Mouse (Mus musculus) lung, postnatal 25 days (tissue): ENCODE measurements around the gene Crabp2.

Experiments used
- DNase-seq: peaks from one replicate; pipeline ENCODE4 v3.0.0; 2022; ENCODE audit warnings: low spot score

Crabp2 gene

DNA sequence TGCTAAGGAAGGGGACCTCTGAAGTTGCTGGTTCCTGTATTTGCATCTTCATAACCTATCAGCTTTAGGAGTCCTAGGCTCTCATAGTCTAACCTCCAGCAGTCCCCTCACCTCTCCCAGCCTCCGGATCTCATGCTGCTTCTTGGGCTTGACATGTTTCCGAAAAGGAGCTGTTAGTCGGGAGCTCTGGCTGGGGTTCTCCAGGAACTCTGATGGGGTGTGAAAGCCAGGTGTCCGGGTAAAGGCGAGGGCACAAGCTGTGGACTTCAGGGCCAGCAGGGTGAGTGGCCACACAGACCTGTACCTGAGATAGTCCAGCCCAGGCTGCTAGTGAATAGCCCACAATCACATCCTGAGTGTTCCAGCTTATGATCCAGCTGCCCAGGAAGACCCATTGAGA is 21.0 kb upstream of the Crabp2 start:
- no peak for DNase-seq

GRCm38 (mm10) chr3:87929341-87930077 is 19.0 kb upstream of the Crabp2 start:
- DNase-seq, result no peak

GRCm38 (mm10) chr3:87930078-87930795 is 18.2 kb upstream of the Crabp2 start, which contains the start of the genes Isg20l2 and Rrnad1:
TSS of gene Isg20l2 (plus strand) at chr3:87930314.
TSS of gene Rrnad1 (minus strand) at chr3:87930717.
- peak; percentile 97 for DNase-seq

DNA sequence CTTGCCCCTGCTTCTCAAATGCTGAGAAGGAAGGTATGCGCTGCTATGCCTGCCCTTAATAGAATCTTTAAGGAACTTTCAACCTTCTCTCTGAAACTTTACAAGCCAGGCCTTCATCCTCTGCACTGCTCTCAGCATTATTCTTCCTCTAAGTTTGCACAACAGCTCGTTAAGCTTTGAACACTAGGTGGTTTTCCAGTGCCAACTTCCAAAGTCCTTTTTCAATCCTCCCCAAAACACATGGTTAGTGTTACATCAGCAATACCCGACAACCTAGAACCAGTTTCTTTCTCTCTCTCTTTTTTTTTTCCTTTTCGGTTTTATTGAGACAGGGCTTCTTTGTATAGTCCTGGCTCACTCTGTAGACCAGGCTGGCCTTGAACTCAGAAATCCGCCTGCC is 14.4 kb upstream of the Crabp2 start:
- no peak for DNase-seq

DNA sequence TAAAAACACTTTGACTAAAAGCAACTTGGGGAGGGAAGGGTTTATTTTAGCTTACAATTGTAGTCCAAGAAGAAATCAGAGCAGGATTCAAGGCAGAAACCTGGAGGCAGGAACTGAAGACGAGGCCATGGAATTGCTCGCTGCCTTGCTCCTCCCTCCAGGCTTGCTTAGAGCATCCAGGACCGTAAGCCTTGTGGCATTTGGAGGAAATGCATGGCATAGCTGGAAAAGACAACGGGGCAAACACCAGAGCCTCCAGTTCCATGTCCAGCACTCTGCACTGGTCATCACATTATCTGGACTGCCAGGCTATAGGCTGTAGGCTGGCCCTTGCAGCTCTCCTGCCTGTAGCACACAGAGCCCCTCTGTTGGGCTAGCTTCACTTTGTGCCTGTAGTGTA is 14.0 kb upstream of the Crabp2 start:
- DNase-seq, result no peak

DNA sequence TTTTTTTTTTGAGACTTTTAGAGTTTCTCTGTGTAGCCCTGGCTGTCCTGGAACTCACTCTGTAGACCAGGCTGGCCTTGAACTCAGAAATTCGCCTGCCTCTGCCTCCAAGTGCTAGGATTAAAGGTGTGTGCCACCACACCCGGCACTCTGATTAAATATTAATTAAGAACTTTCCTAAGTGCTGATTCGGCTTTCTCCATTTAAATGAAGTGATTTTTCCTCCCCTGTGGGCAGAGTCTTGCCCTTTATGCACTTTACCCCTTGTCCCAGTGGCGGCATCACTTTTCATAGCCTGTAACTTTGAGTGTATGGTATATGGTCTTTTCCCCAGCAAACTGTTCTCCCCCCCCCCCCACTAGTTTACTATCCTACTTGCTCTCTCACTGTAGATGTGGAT is 13.3 kb upstream of the Crabp2 start:
- DNase-seq, result no peak

DNA sequence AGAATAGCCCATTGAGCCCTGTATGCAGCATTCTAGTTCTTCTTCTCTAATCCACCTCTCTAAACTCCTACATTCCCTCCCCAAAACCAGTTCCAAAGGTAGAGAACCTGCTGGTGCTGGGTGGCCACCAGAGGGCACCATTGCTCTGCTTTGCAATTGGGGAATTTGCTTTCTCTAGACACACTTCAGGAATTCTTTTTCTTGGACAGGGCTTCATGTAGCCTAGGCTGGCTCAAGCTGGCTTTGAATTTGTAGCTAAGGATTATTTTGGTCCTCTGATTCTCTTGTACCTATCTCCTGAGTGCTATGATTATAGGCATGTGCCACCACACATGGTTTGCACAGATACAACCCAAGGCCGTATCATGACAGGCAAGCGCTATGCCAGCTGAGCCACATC is 12.7 kb upstream of the Crabp2 start:
- peak; percentile 75 for DNase-seq

- DNase-seq, result no peak
Measured at GRCm38 (mm10) chr3:87940611-87941010, 7.9 kb upstream of the Crabp2 start.

DNA sequence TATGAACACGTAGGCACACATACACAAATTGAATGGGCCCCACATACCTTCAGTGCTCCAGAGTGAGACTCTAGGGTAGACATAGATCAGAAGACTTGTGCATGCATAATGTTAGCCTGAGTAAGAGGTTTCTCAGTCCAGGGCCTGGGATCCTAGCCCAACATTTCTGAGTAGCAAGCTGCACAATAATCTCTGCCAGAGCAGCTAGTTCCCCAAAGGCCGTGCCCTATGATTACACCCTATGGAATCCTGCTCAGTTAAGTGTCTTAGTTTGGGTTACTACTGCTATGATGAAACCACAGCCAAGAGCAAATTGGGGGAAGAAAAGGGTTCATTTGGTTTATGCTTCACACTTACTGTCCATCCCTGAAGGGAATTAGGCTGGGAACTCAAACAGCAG is 6.0 kb upstream of the Crabp2 start:
- no peak for DNase-seq

DNA sequence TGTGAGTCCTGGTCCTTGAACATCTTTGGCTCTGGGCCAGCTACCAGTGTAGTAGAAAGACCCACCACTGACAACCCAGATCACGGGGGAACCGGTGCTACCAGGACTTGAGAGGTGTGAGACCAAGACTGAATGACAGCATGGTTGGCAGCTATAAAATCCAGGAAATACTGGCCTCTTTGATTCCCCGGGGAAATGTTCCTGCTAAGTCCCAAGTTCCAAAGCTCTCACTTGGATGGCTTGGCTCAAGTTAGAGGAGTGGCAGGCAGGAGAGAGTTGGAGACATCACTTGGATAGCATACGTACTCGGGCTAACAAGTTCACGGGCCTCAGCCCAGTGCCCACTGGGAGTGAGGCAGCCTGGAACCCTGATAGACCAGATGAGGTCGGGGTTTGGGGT is 4.9 kb upstream of the Crabp2 start:
- no peak for DNase-seq

DNA sequence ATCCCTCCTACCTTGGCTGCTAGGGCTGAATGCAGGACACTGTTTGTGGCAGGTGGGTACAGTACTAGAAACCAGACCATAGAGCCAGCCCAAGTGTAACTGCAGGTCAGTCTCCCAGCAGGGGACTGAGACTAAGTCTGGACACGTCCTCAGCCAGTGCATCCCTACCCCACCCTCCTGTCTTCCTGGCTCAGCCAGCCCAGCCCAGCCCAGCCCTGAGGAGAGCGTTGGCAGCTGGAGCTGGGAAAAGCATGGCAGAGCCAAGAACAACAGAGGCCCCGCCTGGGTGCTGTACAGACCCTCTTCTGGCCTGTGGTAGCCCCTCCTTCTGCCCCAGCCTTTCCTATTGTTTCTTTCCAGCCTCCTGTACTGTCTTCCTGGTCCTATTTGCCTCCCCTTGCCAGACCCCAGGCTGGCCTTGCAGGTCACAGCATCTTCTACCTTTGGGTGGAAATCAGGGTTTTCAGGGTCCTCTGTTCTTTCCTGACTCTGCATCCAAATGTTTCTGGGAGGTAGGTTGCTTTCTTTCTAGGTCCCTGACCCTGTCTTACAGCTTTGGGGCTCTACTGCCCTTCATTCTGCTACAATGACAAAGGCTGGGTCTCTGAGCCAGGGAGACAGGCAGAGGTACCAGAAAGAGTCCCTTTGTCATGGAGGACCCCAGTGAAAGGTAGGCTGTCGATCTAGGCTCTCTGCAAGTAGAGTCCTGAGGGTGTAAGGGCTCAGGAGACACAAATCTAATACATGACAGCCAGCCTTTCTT is 3.4 kb upstream of the Crabp2 start:
- DNase-seq, result no peak

DNA sequence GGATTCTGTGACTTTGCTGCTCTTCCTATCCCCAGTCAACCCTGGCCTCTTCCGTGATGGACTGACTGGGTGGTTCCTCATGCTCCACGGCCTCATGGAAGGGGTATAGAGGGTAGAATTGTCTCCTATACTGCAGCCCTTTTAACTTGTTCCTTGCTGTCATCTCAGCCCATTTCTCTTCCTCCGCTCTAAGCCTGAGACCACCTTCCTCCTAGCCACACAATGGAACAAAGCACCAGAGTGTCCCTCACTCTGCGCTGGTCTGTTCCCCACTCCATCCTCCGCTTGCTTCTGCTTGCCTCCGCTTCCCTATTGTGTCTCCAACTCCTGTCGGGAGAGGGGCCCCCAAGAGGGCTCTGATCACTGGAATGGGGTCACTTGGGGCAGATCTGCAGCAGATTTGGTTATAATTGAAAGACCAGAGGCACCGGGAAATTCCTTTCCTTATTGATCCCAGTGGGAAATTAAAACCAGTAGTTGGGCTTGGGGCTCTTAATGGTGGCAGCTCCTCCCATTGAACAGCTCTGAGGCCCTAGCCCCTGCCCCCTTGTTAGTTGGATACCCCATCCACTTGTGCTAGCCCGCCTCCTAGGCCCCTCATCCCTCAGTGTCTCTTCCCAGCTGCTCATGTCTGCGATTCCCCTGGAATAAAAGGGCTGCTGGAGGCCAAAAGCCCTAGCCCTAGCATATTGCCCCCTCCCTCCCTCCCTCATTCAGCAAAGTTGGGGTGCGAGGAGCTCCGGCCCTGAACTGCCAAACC is 2.5 kb upstream of the Crabp2 start:
- no peak for DNase-seq

- DNase-seq, result no peak
Measured at GRCm38 (mm10) chr3:87946541-87946860, 2.0 kb upstream of the Crabp2 start.

GRCm38 (mm10) chr3:87947056-87947810 is 1.2 kb upstream of the Crabp2 start:
- DNase-seq, result no peak

- DNase-seq, result no peak
Measured at GRCm38 (mm10) chr3:87947811-87948199, 661 bp upstream of the Crabp2 start.

GRCm38 (mm10) chr3:87949266-87949954 is 944 bp downstream of the Crabp2 start:
- DNase-seq, result no peak

GRCm38 (mm10) chr3:87949955-87950515 is 1.6 kb downstream of the Crabp2 start:
- no peak for DNase-seq

DNA sequence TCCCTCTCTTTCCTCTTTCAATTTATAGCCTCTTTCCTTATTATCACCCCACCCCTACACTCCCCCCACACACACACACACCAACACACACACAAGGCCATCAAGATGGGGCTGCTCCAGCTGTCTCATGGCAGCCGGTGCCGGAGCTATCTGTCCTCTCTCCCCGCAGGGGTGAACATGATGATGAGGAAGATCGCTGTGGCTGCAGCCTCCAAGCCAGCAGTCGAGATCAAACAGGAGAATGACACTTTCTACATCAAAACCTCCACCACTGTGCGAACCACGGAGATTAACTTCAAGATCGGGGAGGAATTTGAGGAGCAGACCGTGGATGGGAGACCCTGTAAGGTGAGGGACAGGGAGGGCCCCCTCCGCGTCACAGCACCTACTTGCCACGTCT is 3.5 kb downstream of the Crabp2 start:
- no peak for DNase-seq

DNA sequence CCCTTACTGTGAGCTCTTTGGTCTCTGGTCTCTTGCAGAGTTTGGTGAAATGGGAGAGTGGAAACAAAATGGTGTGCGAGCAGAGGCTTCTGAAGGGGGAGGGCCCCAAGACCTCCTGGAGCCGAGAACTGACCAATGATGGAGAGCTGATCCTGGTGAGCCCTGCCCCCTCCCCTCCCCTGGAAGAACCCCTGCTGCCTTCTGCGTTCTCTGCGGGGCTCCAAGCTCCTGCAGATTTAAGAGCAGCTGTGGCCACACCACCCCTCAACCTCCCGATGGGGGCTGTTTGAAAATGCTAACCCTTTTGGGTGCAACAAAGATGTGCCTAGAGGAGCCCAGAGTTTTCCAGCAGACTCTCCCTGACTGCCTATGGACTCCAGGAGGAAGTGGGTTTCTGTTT is 4.0 kb downstream of the Crabp2 start:
- DNase-seq, result no peak

GRCm38 (mm10) chr3:87958056-87958455 is 9.6 kb downstream of the Crabp2 start:
- no peak for DNase-seq

- DNase-seq, result no peak
Measured at GRCm38 (mm10) chr3:87958476-87958875, 10.0 kb downstream of the Crabp2 start.
